Mouse (Mus musculus) C2C12 (cell line): ENCODE data around the gene Pdss2.
A peak's percentile ranks its signal among the peaks of the same experiment; 100 is the strongest.

Source experiments
- CTCF ChIP-seq: IDR thresholded peaks from one replicate; pipeline ENCODE4 v1.5.1; 2011; ENCODE audit not compliant: control insufficient read depth, insufficient read depth, insufficient read length
- MYOD1 ChIP-seq: IDR thresholded peaks from one replicate; pipeline ENCODE4 v1.6.1; 2011; ENCODE audit warnings: low read depth; ENCODE audit not compliant: control insufficient read depth, insufficient read length
- USF1 ChIP-seq: IDR thresholded peaks from one replicate; pipeline ENCODE4 v1.6.1; 2011; ENCODE audit warnings: low read depth, mild to moderate bottlenecking, control low read depth, moderate library complexity

- TF ChIP-seq CTCF (no peak), USF1 (peak; percentile 14), MYOD1 (no peak)
These were observed 259.1 kb downstream of the Pdss2 start for GRCm38 (mm10) chr10:43480227-43480849.
